Mouse (Mus musculus) hindbrain, embryonic 15.5 days (tissue): ENCODE data around the gene Lrrc51. TPM values are rescaled to one million over a fixed set of nuclear protein-coding genes. Genes with fewer than 3 reads are reported as not detected.

Experiments
- ATAC-seq: fragments of 200-750 bp; cut with Nextera tagmentation; 2 replicates; pipeline ENCODE4 v1.8.0; 2017; ENCODE audit warnings: low read depth, moderate number of reproducible peaks, moderate TSS enrichment; ENCODE audit not compliant: low FRiP score
- H3K27ac ChIP-seq: fragments of 300-500 bp; sonication (generic); replicated peaks from 2 replicates; pipeline ENCODE4 v1.5.1; 2015; ENCODE audit warnings: mild to moderate bottlenecking, inconsistent platforms
- H3K27me3 ChIP-seq: fragments of 300-500 bp; sonication (generic); 2 replicates; pipeline ENCODE4 v1.6.1; 2015; ENCODE audit warnings: control low read depth, inconsistent platforms
- H3K36me3 ChIP-seq: fragments of 300-500 bp; sonication (generic); 2 replicates; pipeline ENCODE4 v1.6.1; 2015; ENCODE audit warnings: control low read depth, inconsistent platforms
- H3K4me1 ChIP-seq: fragments of 300-500 bp; sonication (generic); replicated peaks from 2 replicates; pipeline ENCODE4 v1.6.1; 2015; ENCODE audit warnings: control low read depth, inconsistent platforms
- H3K4me2 ChIP-seq: fragments of 300-500 bp; sonication (generic); 2 replicates; pipeline ENCODE4 v1.6.1; 2015; ENCODE audit warnings: moderate library complexity, mild to moderate bottlenecking, inconsistent platforms
- H3K4me3 ChIP-seq: fragments of 300-500 bp; sonication (generic); 2 replicates; pipeline ENCODE4 v1.5.1; 2015; ENCODE audit warnings: mild to moderate bottlenecking, inconsistent platforms
- H3K9ac ChIP-seq: fragments of 300-500 bp; sonication (generic); 2 replicates; pipeline ENCODE4 v1.6.1; 2015; ENCODE audit warnings: inconsistent platforms
- H3K9me3 ChIP-seq: fragments of 300-500 bp; sonication (generic); 2 replicates; pipeline ENCODE4 v1.6.1; 2016; ENCODE audit warnings: control low read depth, inconsistent platforms
- WGBS: fragments of 180-500 bp; shearing (Covaris S2); methylation state at CpG from one replicate; pipeline ENCODE4 v1.1.7; 2015; 5-methylcytosine and 5-hydroxymethylcytosine counted together
- polyA plus RNA-seq: library from polyadenylated mRNA; unstranded; fragments of >200 nt; fragmentation: Nextera tagmentation; extraction: Ambion mirVana; gene quantifications from 2 replicates; pipeline ENCODE4 v1.2.1, GENCODE M21; 2015

Gene Lrrc51
- 12.5 and 15.2 TPM in 2 replicates for polyA plus RNA-seq

- Histone ChIP-seq H3K4me1 (peaks cover 30% of the 10 kb centered on the region), H3K27me3 (no peaks in the 10 kb centered on the region), H3K9me3 (no peaks in the 10 kb centered on the region), H3K4me2 (peak within 1 kb of the TSS; percentile 80), H3K27ac (peak within 1 kb of the TSS; percentile 81), H3K36me3 (no peaks in the 10 kb centered on the region), H3K9ac (peak within 1 kb of the TSS; percentile 84), H3K4me3 (peak within 1 kb of the TSS; percentile 99)
- ATAC-seq: peak; percentile 98
- WGBS: under 1% methylated on average over 40 of the region's 40 CpGs
Observed at GRCm38 (mm10) chr7:101933751-101934240, at the start of gene Lrrc51, which contains the start of gene Numa1. TSS of gene Lrrc51 (minus strand) at chr7:101933895. TSS of gene Numa1 (plus strand) at chr7:101934111.

GRCm38 (mm10) chr7:101982735-101983134, 49.0 kb upstream of the Lrrc51 start:
- H3K27me3 ChIP-seq: no peaks in the 10 kb centered on the region
- H3K9me3 ChIP-seq: no peaks in the 10 kb centered on the region
- no peak overlapping the region for H3K27ac ChIP-seq
- no peaks in the 10 kb centered on the region for H3K4me1 ChIP-seq
- no peak overlapping the region for H3K4me2 ChIP-seq
- WGBS: 94% methylated on average over 1 of the region's 1 CpGs
- H3K9ac ChIP-seq: no peak overlapping the region
- ATAC-seq: no peak
- H3K4me3 ChIP-seq: no peak overlapping the region
- peaks cover 13% of the 10 kb centered on the region for H3K36me3 ChIP-seq

GRCm38 (mm10) chr7:101974505-101974904, 40.8 kb upstream of the Lrrc51 start:
- H3K9me3 ChIP-seq: no peaks in the 10 kb centered on the region
- H3K4me1 ChIP-seq: peaks cover 41% of the 10 kb centered on the region
- H3K27ac ChIP-seq: no peak overlapping the region
- no peak overlapping the region for H3K4me3 ChIP-seq
- no peaks in the 10 kb centered on the region for H3K27me3 ChIP-seq
- H3K9ac ChIP-seq: no peak overlapping the region
- H3K36me3 ChIP-seq: no peaks in the 10 kb centered on the region
- H3K4me2 ChIP-seq: no peak overlapping the region
- WGBS: 76% methylated on average over 2 of the region's 2 CpGs
- no peak for ATAC-seq

- Histone ChIP-seq H3K4me3 (no peak overlapping the region), H3K9ac (no peak overlapping the region), H3K4me2 (no peak overlapping the region), H3K9me3 (no peaks in the 10 kb centered on the region), H3K36me3 (no peaks in the 10 kb centered on the region), H3K27ac (no peak overlapping the region), H3K4me1 (peaks cover 48% of the 10 kb centered on the region), H3K27me3 (no peaks in the 10 kb centered on the region)
- no peak for ATAC-seq
- 85% methylated on average over 3 of the region's 3 CpGs for WGBS
Observed at GRCm38 (mm10) chr7:101973730-101974129, 40.0 kb upstream of the Lrrc51 start.

- H3K27me3 ChIP-seq: no peaks in the 10 kb centered on the region
- peak overlapping the region; percentile 84 for H3K9ac ChIP-seq
- 52% methylated on average over 2 of the region's 2 CpGs for WGBS
Observed at GRCm38 (mm10) chr7:101971721-101972120, 38.0 kb upstream of the Lrrc51 start.

GRCm38 (mm10) chr7:101970821-101971461, 37.2 kb upstream of the Lrrc51 start:
- Histone ChIP-seq H3K36me3 (no peaks in the 10 kb centered on the region), H3K27ac (peak overlapping the region; percentile 99), H3K9me3 (no peaks in the 10 kb centered on the region), H3K4me3 (peak overlapping the region; percentile 59), H3K4me1 (peaks cover 50% of the 10 kb centered on the region), H3K27me3 (no peaks in the 10 kb centered on the region), H3K9ac (peak overlapping the region; percentile 84), H3K4me2 (peak overlapping the region; percentile 77)
- 1% methylated on average over 19 of the region's 19 CpGs for WGBS
- peak; percentile 75 for ATAC-seq

More at GRCm38 (mm10) chr7:101971721-101972120, 38.0 kb upstream of the Lrrc51 start:
- Histone ChIP-seq H3K4me3 (peak overlapping the region; percentile 59), H3K27ac (peak overlapping the region; percentile 99), H3K9me3 (no peaks in the 10 kb centered on the region), H3K36me3 (no peaks in the 10 kb centered on the region), H3K4me2 (peak overlapping the region; percentile 77), H3K4me1 (peaks cover 50% of the 10 kb centered on the region)
- no peak for ATAC-seq

- no peaks in the 10 kb centered on the region for H3K36me3 ChIP-seq
- WGBS: 0% methylated on average over 12 of the region's 17 CpGs
- peaks cover 50% of the 10 kb centered on the region for H3K4me1 ChIP-seq
- H3K4me3 ChIP-seq: peak overlapping the region; percentile 59
- peak; percentile 66 for ATAC-seq
- H3K9ac ChIP-seq: peak overlapping the region; percentile 84
- H3K27ac ChIP-seq: peak overlapping the region; percentile 99
- H3K4me2 ChIP-seq: peak overlapping the region; percentile 77
- H3K27me3 ChIP-seq: no peaks in the 10 kb centered on the region
- H3K9me3 ChIP-seq: no peaks in the 10 kb centered on the region
Observed at GRCm38 (mm10) chr7:101970429-101970775, 36.7 kb upstream of the Lrrc51 start.

GRCm38 (mm10) chr7:101969694-101970428, 36.2 kb upstream of the Lrrc51 start:
- H3K4me1 ChIP-seq: peaks cover 46% of the 10 kb centered on the region
- peak overlapping the region; percentile 99 for H3K27ac ChIP-seq
- H3K4me2 ChIP-seq: peak overlapping the region; percentile 77
- no peaks in the 10 kb centered on the region for H3K27me3 ChIP-seq
- no peaks in the 10 kb centered on the region for H3K9me3 ChIP-seq
- WGBS: 1% methylated on average over 39 of the region's 53 CpGs
- H3K4me3 ChIP-seq: peak overlapping the region; percentile 59
- no peaks in the 10 kb centered on the region for H3K36me3 ChIP-seq
- peak overlapping the region; percentile 84 for H3K9ac ChIP-seq
- ATAC-seq: peak; percentile 92

- 55% methylated on average over 2 of the region's 2 CpGs for WGBS
- no peaks in the 10 kb centered on the region for H3K36me3 ChIP-seq
- H3K27me3 ChIP-seq: no peaks in the 10 kb centered on the region
- no peak for ATAC-seq
- peaks cover 35% of the 10 kb centered on the region for H3K4me1 ChIP-seq
- peak overlapping the region; percentile 84 for H3K9ac ChIP-seq
- peak overlapping the region; percentile 77 for H3K4me2 ChIP-seq
- no peaks in the 10 kb centered on the region for H3K9me3 ChIP-seq
- peak overlapping the region; percentile 99 for H3K27ac ChIP-seq
- no peak overlapping the region for H3K4me3 ChIP-seq
Observed at GRCm38 (mm10) chr7:101968751-101969150, 35.1 kb upstream of the Lrrc51 start.

- Histone ChIP-seq H3K9ac (no peak overlapping the region), H3K27ac (no peak overlapping the region), H3K27me3 (no peaks in the 10 kb centered on the region), H3K4me3 (no peak overlapping the region), H3K4me2 (no peak overlapping the region), H3K9me3 (no peaks in the 10 kb centered on the region), H3K36me3 (no peaks in the 10 kb centered on the region), H3K4me1 (peaks cover 21% of the 10 kb centered on the region)
- 85% methylated on average over 1 of the region's 1 CpGs for WGBS
- no peak for ATAC-seq
Observed at GRCm38 (mm10) chr7:101967256-101967655, 33.6 kb upstream of the Lrrc51 start.

- H3K4me3 ChIP-seq: no peak overlapping the region
- no peaks in the 10 kb centered on the region for H3K36me3 ChIP-seq
- WGBS: 83% methylated on average over 2 of the region's 2 CpGs
- no peak for ATAC-seq
- no peak overlapping the region for H3K4me2 ChIP-seq
- H3K27me3 ChIP-seq: no peaks in the 10 kb centered on the region
- no peak overlapping the region for H3K27ac ChIP-seq
- H3K9me3 ChIP-seq: no peaks in the 10 kb centered on the region
- H3K9ac ChIP-seq: no peak overlapping the region
- peaks cover 10% of the 10 kb centered on the region for H3K4me1 ChIP-seq
Observed at GRCm38 (mm10) chr7:101965606-101966005, 31.9 kb upstream of the Lrrc51 start.

GRCm38 (mm10) chr7:101964551-101964950, 30.9 kb upstream of the Lrrc51 start:
- H3K27ac ChIP-seq: no peak overlapping the region
- 87% methylated on average over 4 of the region's 4 CpGs for WGBS
- H3K4me2 ChIP-seq: no peak overlapping the region
- peaks cover 17% of the 10 kb centered on the region for H3K4me1 ChIP-seq
- no peaks in the 10 kb centered on the region for H3K36me3 ChIP-seq
- H3K9ac ChIP-seq: no peak overlapping the region
- no peaks in the 10 kb centered on the region for H3K27me3 ChIP-seq
- ATAC-seq: no peak
- no peaks in the 10 kb centered on the region for H3K9me3 ChIP-seq
- no peak overlapping the region for H3K4me3 ChIP-seq
